Comparison of ENCODE assay signal across 21 mouse cellular contexts in the genomic region with DNA sequence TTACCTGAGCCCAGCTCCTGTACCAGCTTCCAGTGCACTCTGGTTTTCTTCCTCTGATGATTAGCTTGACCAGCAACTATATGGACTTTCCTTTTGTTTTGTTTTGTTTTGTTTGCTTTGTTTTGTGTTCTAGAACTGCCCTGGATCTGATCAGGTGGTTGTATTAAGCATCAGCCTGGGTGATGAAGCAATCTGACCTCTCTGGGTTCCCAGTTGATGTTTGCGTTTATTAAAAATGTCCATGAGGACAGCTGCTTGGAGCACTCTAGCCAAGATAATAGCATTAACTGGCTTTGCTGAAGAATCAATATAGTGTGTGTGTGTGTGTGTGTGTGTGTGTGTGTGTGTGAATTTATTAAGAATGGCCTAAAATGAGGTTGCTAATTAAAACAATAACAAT.
"Had no signal": no experiment of that assay in that cellular context is flagged by ENCODE, and none has a peak within 500 bp of the region (broad histone marks: within the 10 kb centered on the region; RNA-seq: fewer than 3 reads in every experiment).

No protein-coding gene starts in this region.

- H3K9me3 ChIP-seq: intestine, embryonic 15.5 days; limb, embryonic 12.5 days; limb, embryonic 15.5 days; liver, embryonic 13.5 days; midbrain, embryonic 10.5 days; midbrain, embryonic 13.5 days; neural tube, embryonic 13.5 days had no signal

- H3K27ac ChIP-seq: intestine, embryonic 15.5 days; left cerebral cortex, adult 2 months; limb, embryonic 12.5 days; limb, embryonic 15.5 days; liver, embryonic 13.5 days; midbrain, embryonic 10.5 days; midbrain, embryonic 13.5 days; neural tube, embryonic 13.5 days; stomach, postnatal 0 days had no signal

- H3K27me3 ChIP-seq: intestine, embryonic 15.5 days; limb, embryonic 12.5 days; limb, embryonic 15.5 days; liver, embryonic 13.5 days; midbrain, embryonic 13.5 days; neural tube, embryonic 13.5 days had no signal

- H3K4me1 ChIP-seq: intestine, embryonic 15.5 days; limb, embryonic 15.5 days; liver, embryonic 13.5 days had no signal

- H3K4me2 ChIP-seq: intestine, embryonic 15.5 days; limb, embryonic 12.5 days; limb, embryonic 15.5 days; liver, embryonic 13.5 days; midbrain, embryonic 13.5 days; neural tube, embryonic 13.5 days had no signal

- ATAC-seq: intestine, embryonic 15.5 days; midbrain, embryonic 13.5 days; midbrain, embryonic 16.5 days had no signal

- H3K9ac ChIP-seq: intestine, embryonic 15.5 days; limb, embryonic 12.5 days; limb, embryonic 15.5 days; liver, embryonic 13.5 days; midbrain, embryonic 13.5 days; neural tube, embryonic 13.5 days had no signal

- H3K4me3 ChIP-seq: intestine, embryonic 15.5 days; left cerebral cortex, adult 2 months; limb, embryonic 12.5 days; limb, embryonic 15.5 days; liver, embryonic 13.5 days; midbrain, embryonic 10.5 days; midbrain, embryonic 13.5 days; myocyte; neural tube, embryonic 13.5 days had no signal

- DNase-seq: kidney, adult 11 months; layer of hippocampus, postnatal 36 days; liver, embryonic 13.5 days; lung, adult 2 months; lung, postnatal 14 days; lung, postnatal 4 days; right cerebral cortex, adult 18-20 months; right cerebral cortex, postnatal 14 days; right cerebral cortex, postnatal 4 days; thymus, adult 2 months; thymus, postnatal 14 days had no signal

- H3K36me3 ChIP-seq: intestine, embryonic 15.5 days; limb, embryonic 12.5 days; limb, embryonic 15.5 days; liver, embryonic 13.5 days; midbrain, embryonic 10.5 days; midbrain, embryonic 13.5 days; neural tube, embryonic 13.5 days had no signal
